Mouse (Mus musculus) brain, embryonic 14.5 days (tissue): ENCODE measurements around the gene Slc10a7. TPM values are rescaled to one million over a fixed set of nuclear protein-coding genes. Genes with fewer than 3 reads are reported as not detected.
"Not testable (repeated sequence)": the region's sequence is repeated elsewhere in the genome, so short reads cannot be mapped to it uniquely, and the experiment has no call there.

Experiments
- DNase-seq: peaks from one replicate; pipeline ENCODE4 v3.0.0-alpha.2; 2011; ENCODE audit warnings: low read depth
- CTCF ChIP-seq: fragments of 200-500 bp; IDR thresholded peaks from 2 replicates; pipeline ENCODE4 v1.5.1; 2012; ENCODE audit warnings: inconsistent platforms, mild to moderate bottlenecking, moderate library complexity, borderline replicate concordance; ENCODE audit not compliant: insufficient read depth, insufficient read length; ENCODE audit errors: extremely low read depth
- POLR2A ChIP-seq: fragments of 200-500 bp; IDR thresholded peaks from 2 replicates; pipeline ENCODE4 v1.6.1; 2012; ENCODE audit warnings: mild to moderate bottlenecking, inconsistent platforms, borderline replicate concordance; ENCODE audit not compliant: poor library complexity, insufficient read depth, insufficient read length, severe bottlenecking; ENCODE audit errors: extremely low read depth
- polyA plus RNA-seq: library from polyadenylated mRNA; depleted of rRNA; stranded (reverse); fragments of >200 nt; gene quantifications from 2 replicates; pipeline ENCODE4 v1.2.3, GENCODE M21; 2012; rRNA removed

Gene Slc10a7
- 10.0 and 12.4 TPM in 2 replicates for polyA plus RNA-seq

DNA sequence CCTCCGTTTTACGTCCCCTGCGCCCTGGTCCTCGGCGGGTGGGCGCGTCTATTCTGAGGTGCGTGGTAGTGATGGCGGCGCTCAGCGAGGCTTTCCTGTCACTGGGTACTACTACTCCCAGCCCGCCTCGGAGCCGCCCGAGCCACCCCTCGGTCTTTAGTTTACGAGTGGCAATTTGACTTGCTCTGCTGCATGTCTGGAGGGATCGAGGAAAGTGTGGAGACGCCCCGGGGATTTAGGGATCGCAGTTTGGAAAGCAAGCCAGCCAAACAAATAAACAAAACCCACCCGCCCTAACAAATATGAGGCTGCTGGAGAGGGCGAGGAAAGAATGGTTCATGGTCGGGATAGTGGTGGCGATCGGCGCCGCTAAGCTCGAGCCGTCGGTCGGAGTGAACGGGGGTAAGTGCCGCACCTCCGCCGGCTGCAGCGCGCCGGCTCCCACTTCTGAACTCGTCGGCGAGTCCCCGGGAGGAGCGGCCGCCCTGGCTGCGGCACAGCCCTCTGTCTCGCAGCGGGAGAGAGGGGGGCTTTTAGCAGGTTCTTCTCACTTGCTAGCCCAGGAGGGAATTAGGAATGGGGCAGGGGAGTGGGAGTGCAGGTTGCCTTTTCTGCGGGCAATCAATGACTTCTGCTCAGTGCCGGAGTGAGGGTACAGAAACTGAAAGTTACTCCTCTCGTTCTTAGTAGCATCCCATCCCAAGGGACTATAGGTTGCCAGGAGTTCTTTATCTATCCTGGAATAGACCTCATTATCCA lies at the start of gene Slc10a7:
Gene Slc10a7 (plus strand): TSS at position 74 of the 759 bp plus-strand sequence.
- TF ChIP-seq POLR2A: no peak
- no peak for TF ChIP-seq CTCF
- DNase-seq: peak; percentile 96

DNA sequence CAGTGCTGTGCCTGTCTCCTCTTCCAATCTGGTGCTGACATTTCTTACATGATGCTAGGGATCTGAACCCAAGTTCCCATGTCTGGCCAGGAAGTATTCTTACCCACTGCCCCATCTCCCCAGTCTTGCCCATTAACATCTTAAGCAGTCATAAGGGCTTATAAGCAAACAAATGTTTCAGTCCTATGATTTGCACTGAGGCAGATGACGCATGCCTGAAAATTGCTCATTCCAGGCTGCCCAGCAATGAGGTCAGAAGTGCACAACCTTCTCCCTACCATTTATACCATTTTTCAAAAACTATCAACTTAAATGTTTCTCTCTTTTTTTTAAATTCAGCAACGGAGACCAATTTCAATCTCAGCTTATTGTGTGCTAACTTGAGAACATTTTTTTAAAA lies 45.2 kb upstream of the Slc10a7 start:
- no peak for TF ChIP-seq POLR2A
- no peak for TF ChIP-seq CTCF
- DNase-seq: no peak

DNA sequence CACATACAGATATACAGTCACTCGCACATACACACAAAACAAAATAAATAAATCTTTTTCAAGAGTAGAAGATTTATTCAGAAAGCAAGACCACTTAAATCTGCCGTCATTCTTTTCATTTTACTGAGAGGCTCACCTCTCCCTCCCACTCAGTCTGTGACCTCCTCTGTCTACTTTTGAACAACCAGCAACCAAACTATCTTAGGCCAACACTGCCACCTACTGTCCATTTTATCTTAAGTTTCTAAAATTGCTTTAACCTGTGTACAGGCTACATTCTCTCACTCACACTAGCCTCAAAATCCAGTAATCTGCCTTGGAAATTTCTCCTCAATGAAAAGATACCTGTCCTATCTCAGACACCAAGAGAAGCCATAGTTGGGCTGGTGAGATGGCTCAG lies 41.3 kb upstream of the Slc10a7 start:
- peak; percentile 14 for DNase-seq
- no peak for TF ChIP-seq POLR2A
- TF ChIP-seq CTCF: no peak

DNA sequence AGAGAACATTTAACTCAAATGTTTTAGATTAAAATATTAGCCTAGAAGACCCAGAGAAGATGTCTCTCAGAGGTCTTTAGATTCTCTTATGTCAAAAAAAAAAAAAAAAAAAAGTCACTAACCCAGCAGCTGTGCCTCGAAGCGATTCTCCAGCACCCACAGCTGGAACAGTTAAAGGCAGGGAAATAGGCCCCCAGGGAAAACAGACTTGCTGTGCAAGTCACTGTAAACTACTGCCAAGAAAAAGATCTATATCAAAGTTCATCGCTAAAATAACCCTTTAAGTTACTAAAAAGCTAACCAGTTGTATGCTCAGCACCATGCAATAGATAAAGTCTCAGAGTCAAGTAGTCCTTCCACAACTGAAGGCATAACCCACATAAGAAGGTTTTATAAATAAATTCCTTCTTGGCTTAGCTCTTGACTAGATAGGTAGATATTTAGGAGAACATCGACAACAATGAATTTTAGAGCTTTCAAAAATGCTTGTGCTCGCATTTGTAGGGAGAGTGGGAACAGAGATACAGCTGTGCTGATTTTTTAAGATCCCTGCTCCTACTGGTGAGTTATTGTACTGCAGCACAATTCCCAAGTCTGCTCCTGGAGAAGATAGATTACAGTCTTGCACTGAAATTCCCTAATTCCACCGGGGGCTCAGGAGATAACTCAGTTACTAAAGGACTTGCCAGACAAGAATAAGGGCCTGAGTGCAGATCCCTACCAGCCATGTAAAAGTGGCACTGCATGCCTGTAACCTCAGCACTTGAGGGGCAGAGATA lies 31.9 kb upstream of the Slc10a7 start:
- DNase-seq: peak; percentile 53

DNA sequence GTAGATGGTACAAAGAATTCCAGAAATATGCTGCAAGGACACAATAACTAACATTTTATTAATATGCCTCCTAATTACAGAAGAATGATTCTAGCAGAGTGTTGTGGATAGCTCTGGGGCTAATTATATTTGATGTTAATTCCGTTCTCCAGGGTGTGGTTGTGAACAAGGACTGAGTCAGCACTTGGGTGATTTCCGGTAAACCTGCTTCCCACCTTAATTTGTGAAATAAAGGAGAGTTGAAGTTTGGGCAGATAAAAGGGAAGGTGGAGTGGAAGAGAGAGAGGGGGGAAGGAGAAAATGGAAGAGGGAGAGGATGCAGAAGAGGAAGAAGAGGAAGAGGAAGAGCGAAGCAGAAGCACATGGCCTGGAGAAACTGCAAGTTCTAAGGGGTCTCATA lies 19.4 kb upstream of the Slc10a7 start:
- DNase-seq: no peak
- TF ChIP-seq CTCF (no peak), POLR2A (no peak)

More for the DNA sequence above, 31.9 kb upstream of the Slc10a7 start:
- TF ChIP-seq POLR2A (no peak), CTCF (peak; percentile 35; the same call in 1 of the 2 replicates)

DNA sequence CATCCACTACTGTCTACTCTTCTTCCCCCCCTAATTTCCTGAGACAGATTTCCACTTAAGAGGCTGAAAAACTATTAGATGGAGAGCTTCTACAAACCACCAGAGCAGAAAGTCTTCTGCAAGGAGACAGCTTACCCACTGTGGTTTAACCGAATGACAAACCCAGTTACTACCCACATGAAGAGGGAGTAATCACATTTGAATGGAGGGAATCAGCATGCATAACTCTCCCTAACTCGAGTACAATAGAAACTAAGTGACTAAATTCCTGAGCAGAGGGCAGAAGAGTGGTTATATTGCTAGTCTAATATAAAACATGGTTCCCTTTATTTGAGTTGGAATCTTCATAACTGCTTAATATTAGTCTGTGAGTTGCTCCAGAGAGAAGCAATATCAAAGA lies 16.1 kb upstream of the Slc10a7 start:
- DNase-seq: no peak
- TF ChIP-seq CTCF (no peak), POLR2A (no peak)

DNA sequence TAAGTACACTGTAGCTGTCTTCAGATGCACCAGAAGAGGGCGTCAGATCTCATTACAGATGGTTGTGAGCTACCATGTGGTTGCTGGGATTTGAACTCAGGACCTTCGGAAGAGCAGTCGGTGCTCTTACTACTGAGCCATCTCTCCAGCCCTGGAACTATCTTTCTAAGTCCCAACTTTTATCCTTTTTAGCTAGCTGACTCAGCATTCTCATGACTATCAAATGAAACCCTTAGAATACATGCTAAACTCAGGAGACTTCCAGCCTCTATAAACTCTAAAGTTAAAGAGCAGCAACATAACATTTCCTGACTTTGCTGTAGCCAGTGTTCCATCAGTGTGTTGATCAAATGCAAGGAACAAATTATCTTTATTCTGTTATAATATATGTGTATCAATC lies 12.9 kb upstream of the Slc10a7 start:
- DNase-seq: not testable (repeated sequence)

DNA sequence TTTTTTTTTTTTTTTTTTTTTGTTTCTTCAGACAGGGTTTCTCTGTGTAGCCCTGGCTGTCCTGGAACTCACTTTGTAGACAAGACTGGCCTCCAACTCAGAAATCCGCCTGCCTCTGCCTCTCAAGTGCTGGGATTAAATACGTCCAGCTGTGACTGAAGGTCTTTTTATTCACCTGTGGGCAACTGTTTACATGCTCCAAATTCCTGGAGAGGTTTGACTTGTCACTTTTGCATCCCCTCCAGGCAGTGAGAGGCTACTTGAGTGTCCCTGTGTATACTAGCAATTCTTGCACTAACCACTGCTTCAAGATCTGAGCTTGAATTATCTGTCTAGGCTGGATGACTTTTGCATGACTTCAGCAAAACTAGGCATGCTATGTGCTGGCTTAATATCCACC lies 6.4 kb upstream of the Slc10a7 start:
- TF ChIP-seq CTCF (no peak), POLR2A (no peak)
- no peak for DNase-seq

DNA sequence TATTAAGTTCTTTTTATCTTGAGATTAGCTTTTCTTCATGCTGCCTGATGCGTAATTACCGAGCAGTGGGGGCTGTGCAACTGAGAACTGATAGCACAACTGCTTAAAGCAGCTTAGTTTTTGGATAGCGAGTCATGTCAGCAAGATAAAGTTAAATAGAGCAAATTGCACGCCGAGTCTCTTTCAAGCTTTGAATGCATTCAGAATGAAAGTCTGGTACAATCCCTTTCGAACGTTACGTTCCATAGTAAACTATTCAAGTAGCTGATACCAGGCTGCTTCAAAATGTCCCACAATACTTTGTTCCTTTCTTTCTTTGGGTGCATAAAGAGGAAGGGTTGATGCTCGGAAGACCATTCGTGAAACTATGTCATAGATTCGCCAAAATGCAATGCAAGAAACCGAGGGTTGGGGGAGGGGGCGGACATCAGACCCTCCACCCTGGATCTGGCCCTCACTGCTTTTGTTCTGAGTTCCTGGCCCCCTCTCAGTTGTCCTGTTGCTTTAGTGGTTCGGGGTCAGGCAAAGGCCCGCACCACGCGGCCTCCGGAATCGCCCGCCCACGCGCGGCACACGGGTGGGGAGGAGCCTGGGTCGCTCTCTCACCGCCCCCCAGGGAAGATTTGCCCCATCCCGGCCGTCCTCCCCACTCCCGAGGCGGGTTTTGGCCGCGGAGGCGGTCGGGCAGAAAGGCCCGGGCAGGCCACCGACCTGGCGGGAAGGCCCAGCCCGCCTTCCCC lies 997 bp upstream of the Slc10a7 start:
- DNase-seq: peak; percentile 72
- TF ChIP-seq CTCF (no peak), POLR2A (no peak)

DNA sequence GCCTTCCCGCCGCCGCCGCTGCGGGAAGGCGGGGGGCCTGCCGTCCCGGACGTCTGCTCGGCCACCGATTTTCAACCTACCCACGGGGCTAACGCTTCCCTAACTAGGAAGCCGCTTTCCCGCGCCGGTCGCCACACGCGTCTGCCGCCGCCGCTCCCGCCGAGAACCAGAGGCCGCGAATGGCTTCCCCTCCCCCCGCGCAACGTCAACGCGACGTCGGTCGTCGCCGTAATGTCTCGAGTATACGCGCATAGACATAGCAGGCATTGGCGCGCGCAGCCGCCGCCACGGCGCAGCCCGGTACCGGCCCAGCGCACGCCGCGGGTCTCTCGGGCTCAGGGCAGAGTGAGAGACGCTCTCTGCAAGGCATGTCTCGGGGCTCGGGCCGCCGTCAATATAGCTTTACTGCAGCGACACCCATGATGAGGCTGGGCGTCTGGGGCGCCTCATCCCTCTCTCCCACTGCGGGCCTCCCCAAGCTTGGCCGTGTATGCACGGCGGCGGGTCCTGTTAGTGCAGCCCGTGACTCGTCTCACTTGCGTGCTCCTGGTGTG lies 350 bp upstream of the Slc10a7 start, which contains the start of gene Rbmxl1:
Gene Rbmxl1 (minus strand): TSS at position 180 of the 554 bp plus-strand sequence.
- TF ChIP-seq CTCF: no peak
- TF ChIP-seq POLR2A: peak; percentile 58
- peak; percentile 96 for DNase-seq

DNA sequence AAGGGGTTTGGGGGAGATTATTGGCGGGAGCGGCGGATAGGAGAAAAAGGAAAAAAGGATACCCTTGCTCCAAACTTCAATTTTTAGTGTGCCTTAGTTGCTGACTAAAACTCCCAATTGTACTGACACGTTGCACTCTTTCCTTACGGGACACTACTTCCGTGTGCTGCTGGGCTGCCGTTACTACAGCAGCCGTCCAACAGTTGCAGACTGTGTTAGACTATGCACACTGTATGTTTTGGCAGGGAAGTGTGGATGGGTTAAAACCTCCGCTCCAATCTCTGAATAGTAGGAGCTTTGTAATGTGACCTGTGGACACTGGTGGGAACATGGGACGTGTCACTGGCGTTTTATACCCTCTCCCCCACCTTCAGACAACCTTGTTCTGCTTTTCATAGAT lies 948 bp downstream of the Slc10a7 start:
- no peak for TF ChIP-seq CTCF
- no peak for TF ChIP-seq POLR2A
- peak; percentile 58 for DNase-seq
